Mouse (Mus musculus) ZHBTc4 (cell line): Measurements from ENCODE around the gene Plek2.
"Not testable (repeated sequence)": the region's sequence is repeated elsewhere in the genome, so short reads cannot be mapped to it uniquely, and the experiment has no call there.

Experiments used
- DNase-seq: peaks from one replicate; pipeline ENCODE4 v3.0.0-alpha.2; 2011; ENCODE audit warnings: low read depth, low spot score

The Plek2 gene

DNA sequence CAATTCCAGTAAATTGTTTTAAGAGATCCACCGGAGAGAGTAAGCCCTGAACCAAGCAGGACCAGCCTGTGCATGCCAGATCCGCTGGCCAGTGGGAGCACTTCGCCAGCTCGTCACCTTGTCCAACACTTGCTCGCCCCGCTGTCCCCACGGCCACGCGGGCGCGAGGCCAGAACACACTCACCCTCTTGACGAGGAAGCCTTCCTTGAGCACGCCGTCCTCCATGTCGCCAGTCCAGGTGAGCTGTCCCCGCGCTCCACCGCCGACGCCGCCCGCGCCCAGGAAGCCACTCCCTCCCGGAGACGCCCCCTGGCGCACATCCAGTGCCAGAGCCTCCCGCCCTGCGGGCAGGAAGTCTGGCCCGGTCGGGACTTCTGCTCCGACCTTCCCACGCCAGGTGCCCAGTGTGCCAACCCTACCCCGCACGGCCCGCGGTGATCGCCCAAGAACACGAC is at the start of gene Plek2:
Gene Plek2, minus strand, starts transcription at position 258 of the 456 bp plus-strand sequence.
- DNase-seq = peak; percentile 72

DNA sequence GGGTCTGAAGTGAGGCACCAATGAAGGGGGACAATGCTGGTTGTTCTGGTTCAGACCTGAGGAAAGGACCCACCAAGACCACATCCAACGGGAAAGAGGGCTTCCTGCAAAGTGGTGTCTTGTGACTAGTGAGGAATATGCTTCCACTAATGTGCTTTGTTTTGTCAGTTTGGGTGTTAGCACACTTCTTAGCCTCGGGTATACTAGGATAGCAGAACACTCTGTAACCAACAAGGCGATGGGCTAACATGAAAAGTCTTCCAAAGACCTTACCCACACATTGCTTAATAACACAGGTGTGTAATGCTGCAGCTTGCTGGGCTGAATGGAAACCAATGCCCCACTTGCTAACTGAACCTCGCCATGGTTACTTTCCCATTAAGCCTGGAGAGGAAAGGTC is 49.6 kb upstream of the Plek2 start:
- DNase-seq = no peak

DNA sequence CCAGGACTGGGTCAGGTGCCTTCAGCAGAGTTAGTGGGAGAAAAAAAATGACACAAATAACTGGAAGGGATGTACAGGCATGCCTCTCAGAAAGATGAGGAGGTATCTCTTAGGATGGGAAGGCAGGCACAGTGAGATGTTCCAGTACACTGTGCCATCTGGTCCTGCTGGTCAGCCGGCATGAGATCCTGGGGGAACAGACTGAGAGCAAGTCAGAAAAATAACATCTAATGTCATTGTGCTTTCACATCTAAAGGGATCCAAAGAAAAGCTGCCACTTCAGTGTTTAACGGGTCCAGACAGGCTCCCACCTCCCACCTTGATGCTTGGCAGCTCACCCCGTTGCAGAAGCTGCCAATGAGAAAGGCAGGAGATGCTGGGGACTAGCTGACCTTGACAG is 45.7 kb upstream of the Plek2 start:
- DNase-seq = no peak

DNA sequence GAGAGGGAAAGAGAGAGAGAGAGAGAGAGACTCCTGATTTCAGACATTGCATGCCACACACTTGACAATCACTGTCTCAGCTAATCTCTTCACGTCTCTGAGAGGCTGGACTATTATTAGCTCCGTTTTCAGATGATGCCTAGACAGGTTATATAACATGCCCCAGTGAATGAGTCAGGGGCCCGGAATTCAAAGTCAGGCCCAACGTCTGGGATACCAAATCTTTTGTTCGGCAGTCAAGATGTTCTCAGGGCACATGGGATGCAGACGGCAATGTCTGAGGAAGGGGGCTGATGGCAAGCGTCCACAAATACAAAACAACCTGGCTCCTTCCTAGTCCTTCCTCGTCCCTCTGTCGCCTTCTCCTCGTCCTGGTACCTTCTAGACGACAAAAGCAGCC is 45.3 kb upstream of the Plek2 start:
- DNase-seq = no peak

DNA sequence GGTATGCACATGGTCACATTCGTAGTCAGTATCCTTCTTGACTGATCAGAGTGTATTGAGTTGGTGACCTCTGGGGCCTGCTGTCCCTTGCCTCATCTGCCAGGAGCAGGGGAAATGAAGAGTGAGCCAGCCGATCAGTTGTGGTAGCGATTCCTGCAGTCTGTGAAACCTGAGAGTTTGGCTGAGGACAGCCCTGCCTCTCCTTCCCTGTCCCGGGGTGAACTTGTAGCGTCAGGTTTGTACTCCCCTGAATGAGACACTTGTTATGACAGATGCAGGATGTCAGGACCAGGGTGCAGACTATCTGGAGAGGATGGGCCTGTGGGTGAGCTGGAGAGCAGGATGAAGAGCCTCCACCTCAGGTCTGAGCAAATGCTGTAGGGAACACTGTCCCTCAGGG is 40.9 kb upstream of the Plek2 start:
- no peak for DNase-seq

DNA sequence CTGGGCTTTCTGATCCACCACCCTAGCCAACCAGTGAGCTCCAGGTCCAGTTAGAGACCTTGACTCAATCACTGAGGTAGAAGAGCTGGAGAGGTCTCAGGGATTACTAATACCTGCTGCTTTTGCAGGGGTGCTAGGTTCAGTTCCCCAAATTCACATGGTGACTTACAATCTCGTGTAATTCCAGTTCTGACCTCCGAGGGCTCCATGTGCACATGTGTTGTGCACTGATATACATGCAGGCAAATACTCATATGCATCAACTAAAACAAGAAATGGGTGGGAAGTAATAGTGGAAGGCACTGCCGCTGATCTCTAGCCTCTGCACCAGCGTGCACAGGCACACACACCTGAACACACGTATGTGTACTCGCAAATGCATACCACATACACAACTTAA is 40.4 kb upstream of the Plek2 start:
- no peak for DNase-seq

DNA sequence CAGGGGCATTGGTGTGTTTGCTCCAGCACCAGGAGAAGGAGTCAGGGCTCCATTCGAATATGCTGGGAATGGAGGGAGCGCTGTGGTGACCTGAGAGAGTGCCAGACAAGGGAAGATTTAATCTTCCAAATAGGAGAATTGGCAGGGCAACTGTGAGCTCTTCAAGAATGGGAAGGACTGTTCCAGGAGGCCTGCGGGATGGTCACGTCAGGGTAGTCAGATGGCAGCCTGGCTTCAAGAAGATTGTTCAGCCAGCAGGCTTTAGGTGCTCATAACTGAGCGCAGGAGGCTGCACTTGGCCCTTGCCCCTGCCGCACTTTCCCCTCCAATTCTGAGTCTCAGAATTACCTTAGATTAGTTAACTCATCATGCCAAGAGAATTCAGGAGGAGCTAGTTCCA is 36.2 kb upstream of the Plek2 start:
- no peak for DNase-seq

DNA sequence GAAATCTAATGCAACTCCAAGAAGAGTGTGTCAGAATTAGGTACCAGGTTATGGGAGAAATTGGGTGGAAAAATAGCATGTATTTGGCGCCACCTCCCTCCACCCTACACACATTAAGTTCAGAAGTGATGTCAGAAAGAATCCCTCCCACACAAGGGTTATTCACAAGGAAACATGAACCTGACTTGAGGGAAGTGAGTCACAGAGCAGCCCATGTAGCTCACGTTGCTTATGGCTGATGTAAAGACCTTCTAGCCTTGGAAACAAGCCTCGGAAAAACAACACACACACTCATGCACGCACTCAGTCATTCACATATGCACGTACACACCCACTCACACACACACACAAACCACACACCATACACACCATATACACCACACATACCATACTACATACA is 33.3 kb upstream of the Plek2 start:
- no peak for DNase-seq

DNA sequence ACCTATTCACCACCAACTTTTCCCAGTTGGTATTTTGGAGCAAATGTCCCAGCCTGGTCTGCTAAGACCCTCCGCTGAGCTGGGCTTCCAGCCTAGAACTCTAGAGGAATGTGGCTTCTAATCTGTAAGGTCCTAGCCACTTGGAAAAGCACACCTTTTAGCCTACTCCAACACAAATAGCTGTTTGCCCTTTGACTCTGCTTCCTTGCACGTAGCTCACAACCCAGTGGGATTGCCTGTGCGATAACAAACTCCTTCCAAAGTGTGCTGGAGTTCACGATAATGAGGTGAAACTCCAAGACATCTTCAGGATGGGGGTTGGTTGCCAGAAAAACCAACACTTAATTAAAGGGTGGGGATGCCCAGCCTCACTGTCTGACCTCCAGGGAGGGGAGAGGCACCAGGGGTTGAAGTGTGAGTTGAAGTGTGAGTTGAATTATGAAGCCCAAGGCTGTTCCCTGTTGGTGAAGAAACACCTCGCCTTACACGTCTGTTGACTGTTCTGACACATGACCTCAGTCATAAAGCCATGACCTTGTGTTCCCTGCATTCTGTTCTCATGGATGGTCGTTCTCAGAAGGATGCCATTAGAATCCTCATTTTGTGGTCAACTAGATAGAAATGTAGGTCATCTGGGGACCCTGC is 32.8 kb upstream of the Plek2 start:
- no peak for DNase-seq

DNA sequence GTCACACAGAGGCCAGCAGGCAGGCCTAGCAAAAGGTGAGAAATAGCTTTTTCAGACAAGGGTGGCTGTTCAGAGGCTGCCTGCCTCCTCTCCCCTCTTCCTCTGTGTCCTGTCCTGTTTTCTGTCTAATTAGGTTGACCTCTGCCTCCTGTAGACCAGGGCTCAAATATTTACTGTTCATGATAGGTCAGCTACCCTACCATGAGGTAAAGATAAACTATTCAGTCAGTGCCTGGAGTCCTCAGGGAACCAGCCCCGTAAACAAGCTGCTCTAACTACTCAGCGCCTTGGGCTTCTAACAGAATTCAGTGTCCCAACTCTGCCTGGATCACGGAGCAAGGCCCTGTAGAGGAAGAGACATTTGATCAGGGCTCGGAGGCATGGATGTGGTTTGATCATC is 29.7 kb upstream of the Plek2 start:
- DNase-seq = no peak

DNA sequence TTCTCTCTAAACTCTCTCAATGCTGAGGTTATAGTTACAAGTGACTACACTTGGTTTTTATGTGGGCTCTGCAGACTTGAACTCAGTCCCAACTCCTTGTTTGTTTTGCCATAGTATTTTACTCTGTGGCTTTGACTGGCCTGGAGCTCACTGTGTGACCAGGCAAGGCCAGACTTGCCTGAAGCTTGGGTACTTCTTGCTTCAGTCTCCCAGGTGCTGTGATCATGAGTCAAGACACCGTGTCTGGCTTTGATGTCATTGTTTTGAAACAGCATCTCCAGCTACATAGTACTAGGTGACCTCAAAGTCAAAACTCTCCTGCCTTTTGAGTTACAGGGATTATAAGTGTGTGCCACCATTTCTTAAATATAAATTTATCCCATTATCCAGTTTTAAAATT is 23.1 kb upstream of the Plek2 start:
- DNase-seq = no peak

DNA sequence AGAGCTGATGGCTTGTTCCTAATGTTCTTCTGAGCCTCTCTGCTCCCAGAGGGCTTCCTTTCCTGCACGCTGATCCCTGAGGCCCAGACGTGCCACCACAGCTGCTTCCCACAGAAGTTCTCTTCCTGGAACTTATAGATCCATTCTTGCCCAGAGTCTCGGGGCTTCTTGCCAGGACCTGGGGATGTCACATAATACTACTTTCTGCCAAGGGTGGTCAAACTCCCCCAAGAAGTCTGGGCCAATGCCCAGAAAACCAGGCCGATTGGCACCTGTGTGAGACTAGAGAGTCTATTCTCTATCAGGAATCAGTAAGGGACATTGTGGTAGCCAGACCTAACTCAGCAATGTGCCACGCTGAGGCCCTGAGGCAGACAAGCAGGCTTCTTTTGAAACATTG is 20.5 kb upstream of the Plek2 start:
- no peak for DNase-seq

DNA sequence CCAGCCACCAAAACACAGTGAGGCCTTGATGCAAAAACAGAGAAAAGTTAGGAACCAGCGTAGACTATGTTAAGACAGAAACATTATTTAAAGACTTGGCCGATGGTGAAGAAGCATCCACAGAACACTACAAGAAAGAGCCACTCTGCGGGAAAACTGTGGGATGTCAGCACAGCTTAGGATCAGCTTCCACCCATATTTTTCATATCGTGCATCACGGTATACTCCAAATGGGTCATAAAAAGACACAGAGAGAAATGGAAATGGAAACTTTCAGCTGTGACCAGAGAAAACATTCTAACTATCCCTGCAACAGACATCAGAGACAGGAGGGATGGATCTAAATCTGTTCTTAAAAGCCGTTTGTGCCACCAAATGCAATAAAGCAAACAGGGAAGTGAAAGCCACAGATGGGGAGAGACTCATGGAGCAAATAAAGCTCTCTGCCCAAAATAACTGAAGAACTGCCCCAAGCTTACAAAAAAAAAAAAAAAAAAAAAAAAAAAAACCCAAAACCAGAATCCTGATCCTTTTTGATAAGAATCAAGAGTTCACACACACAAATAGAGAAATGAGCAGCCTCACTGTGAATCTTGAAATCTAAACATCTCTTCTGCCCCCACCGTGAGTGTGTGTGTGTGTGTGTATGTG is 16.9 kb upstream of the Plek2 start:
- no peak for DNase-seq

DNA sequence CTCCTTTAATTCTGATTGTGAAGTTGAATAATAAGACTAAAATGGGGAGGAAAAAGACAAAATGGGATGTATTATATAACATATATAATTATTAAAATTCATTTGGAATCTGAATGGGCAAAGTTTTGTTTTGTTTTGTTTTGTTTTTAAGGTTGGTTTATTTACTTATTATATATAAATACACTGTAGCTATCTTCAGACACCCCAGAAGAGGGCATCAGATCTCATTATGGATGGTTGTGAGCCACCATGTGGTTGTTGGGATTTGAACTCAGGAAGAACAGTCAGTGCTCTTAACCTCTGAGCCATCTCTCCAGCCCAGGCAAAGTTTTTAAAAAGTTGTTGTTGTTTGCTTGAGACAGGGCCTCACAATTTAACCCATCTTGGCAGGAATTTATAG is 16.2 kb upstream of the Plek2 start:
- DNase-seq = not testable (repeated sequence)

DNA sequence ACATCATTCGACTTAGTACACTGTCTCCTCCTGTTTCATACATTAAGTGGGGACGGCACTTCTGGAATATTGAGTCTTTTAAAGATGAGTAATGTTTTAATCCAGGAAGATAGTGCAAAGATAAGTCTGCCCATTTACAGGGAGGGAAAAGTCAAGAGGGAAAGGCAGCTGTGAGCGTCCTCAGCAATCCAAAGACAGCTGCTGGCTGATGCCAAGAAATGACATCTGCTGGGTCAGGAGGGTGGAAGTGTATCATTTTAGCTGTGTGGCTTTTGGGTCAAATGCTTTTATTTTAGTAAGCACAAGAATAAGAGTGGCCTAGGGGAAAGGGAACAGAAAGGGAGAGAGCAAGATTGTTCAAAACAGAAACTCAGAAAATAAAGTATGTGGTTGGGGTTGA is 15.3 kb upstream of the Plek2 start:
- DNase-seq = no peak

DNA sequence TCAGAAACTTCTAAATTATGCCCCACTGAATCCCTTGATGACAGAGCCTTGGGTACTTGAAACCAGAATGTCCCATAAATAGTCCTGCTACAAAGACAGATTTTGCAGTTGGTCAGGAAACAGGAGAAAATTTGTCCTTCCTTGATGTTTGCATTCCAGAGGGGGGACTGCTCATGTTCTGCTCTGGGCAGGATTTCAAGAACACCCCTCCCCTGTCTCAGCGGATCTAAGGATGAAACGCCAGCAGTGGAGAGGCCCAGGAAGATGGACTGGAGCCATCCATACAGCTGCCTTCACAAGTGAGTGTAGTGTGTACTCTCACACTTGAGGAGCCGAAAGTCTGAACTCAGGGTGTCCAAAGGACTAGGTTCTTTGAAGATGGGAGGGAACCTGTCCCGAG is 14.7 kb upstream of the Plek2 start:
- no peak for DNase-seq

DNA sequence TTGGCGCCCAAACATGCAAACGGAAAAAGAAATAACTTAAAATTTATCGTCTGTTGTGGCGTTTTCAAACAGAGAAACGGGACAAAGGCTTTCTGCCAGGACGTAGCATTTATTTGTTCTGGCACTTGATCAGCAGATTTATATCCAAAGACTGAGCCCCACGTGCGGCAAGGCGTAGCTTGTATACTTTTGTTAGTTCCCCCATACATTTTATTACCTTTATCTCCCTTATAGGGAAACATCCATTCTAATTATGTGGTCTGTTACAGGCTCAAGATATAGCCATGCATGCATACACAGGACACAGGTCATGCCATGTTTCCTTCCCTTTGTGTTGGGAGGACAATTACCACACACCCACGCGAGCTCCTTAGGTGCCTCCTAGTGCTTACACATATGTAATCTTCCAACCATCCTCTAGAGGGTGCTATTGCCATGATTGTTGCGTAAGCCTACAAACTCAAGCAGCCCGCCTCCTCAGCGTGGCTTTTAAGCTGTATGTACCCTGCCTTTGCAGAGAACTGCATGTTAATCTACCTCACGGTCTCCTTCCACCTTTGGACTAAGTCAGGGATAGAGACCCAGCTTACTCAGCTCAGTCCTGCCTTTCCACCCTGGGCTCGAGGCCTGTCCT is 12.4 kb upstream of the Plek2 start:
- DNase-seq = peak; percentile 91

DNA sequence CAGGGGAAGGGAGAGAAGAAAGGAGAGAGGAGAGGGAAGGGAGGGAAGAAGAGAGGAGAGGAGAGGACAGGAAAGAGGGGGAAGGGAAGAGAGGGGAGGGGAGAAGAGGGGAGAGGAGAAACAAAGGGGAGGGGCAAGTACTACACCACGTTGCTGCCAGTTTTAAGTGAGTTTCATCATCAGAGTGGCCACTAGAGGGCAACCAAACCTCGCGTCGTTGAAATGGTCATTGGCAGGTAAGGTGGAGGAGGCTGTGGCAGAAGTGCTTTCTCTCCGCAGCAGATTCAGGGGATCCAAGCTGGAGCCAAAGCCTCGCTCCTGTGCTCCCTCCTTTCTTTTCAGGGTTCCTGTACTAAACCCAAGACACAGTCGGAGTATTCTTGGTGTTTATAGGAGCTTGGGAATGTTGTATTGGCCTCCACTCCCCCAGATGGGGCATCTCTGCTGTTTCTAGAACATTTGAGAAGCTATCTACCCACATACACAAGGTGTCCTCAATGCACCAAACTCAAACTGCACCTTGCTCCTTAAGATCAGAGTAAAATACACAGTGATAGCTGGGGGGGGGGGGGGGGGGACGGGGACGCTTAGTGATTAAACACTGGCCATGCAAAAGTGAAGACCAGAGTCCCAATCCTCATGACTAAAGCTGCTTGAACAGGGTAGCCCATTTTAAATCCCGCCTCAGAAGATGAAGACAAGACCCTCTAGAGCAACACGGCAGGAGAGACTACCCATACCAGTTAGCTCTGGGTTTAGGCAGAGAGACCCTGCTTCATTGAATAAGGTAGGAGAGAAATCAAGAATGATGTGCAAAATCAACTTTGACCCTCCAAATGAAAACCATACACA is 11.7 kb upstream of the Plek2 start:
- peak; percentile 93 for DNase-seq

DNA sequence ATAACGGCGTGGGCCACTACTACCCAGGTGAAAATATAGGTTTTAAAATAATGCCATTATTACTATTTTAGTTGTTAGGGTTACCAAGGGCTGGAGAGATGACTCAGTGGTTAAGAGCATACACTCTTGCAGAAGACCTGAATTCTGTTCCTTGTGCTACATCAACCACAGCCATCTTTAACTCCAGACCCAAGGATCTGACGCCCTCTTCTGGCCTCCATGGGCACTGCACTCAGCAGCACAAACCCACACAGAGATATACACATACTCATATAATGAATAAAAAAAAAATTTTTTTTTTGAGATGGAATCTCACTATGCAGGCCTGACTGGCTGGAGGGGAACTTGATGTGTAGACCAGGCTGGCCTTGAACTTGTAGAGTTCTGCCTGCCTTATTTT is 9.5 kb upstream of the Plek2 start:
- DNase-seq = peak; percentile 65

DNA sequence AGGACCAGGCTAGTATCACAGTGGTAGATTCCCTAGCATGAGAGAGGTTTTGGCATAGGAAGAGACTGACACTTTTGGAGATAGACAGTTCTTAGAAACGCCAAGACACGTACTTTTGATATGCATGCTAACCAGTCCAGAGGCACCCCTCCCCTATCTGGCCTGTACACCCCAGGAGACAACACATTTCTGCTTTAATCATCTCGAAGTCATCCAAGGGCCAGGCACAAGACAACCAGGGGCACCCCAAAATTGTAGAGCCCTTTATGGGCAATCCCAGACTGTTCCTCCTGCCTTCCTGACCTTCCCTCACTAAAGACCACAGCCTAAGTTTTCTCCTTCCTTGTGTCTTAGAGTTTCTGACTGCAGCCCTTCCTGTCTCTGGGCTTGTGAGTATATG is 8.8 kb upstream of the Plek2 start:
- no peak for DNase-seq

DNA sequence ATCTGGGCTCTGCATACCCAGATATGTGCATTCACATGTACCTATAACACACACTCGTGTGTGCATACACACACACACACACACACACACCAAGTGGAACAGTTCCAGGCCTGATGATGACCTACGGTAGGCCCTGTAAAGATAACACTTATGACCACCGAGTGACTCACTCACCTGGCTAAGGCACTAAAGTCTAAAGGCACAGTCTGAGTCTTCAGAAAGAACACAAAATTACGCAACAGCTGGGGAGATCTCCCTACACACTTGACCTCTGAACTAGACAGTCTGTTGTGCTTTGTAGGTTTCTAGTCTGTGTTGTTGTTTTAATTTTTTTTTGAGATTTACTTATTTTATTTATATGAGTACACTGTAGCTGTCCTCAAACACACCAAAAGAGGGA is 7.7 kb upstream of the Plek2 start:
- no peak for DNase-seq

DNA sequence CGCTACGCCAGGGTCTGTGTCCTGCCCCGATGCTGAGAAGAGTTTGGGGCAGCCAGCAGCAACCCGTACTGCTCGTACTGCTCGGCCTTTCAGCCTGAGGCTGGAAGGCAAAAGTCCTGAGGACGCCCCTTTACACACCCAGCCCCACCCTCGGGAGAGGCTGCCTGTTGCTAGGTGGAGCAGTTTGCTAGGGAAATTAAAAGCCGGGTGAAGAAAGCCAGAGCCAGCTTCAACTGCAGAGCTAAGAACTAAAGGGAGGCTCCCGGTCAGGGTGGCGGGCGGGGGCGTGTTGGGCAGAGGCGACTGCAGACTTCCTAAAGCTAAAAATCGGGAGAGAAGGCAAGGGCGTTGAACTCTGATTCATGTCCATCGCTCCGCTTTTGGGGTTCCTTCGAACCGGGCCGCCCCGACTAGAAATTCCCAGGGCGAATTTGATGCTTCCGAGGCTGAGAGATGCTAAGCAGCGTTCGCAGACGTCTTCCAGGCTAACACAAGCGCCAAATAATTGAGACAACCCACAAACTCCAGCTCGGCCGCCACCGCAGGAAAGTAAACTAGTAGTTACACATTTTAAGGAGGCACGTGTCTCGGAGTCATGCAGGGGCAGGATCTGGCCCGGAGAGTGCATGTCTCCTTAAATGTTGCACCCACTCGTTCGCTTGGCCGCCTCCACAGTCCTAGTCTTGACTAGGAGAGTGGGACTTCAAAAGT is 5.1 kb upstream of the Plek2 start:
- peak; percentile 90 for DNase-seq
